Mouse (Mus musculus) forebrain, embryonic 13.5 days (tissue): ENCODE data around the gene Gfm1. TPM values are rescaled to one million over a fixed set of nuclear protein-coding genes. Genes with fewer than 3 reads are reported as not detected.

Source experiments
- polyA plus RNA-seq: library from polyadenylated mRNA; unstranded; fragments of >200 nt; fragmentation: Nextera tagmentation; extraction: Ambion mirVana; gene quantifications from 2 replicates; pipeline ENCODE4 v1.2.1, GENCODE M21; 2015

Gene Gfm1
- polyA plus RNA-seq, 1 experiment from 2014 or later, result 39.3 TPM

Other genes starting within 250 kb of the Gfm1 start
- 20.3 and 25.7 TPM in 2 replicates for gene Mlf1, start 56.0 kb upstream of the Gfm1 start, polyA plus RNA-seq
- gene Gm17402, start 54.9 kb upstream of the Gfm1 start, polyA plus RNA-seq, result not detected in 2 replicates
- gene Lxn, start 33.8 kb downstream of the Gfm1 start, polyA plus RNA-seq, result 54.2 and 60.0 TPM in 2 replicates
- gene Rarres1, start 85.4 kb downstream of the Gfm1 start, polyA plus RNA-seq, result 0.53 and 0.74 TPM in 2 replicates
- 36.2 and 37.0 TPM in 2 replicates for gene Mfsd1, start 152.6 kb downstream of the Gfm1 start, polyA plus RNA-seq